Mouse (Mus musculus): ENCODE measurements around the gene Dgki.

GRCm38 (mm10) chr6:37064214-37064830, 235.7 kb downstream of the Dgki start:
- no peak for TF ChIP-seq CTCF (IDR thresholded peaks at IDR 0.05 in 2 of 3, conservative IDR thresholded peaks at IDR 0.05 in 1 of 3; ENCODE audit: control insufficient read depth in 1 of 3, insufficient read depth in 1 of 3, low read depth in 2 of 3, low read length in 3 of 3, poor library complexity in 1 of 3, severe bottlenecking in 1 of 3)
- TF ChIP-seq MAZ (IDR thresholded peaks at IDR 0.05; ENCODE audit: low read depth, low read length), result no peak
- no peak for TF ChIP-seq ZC3H11A (IDR thresholded peaks at IDR 0.05; ENCODE audit: low read depth, low read length)
- TF ChIP-seq ZMIZ1 (IDR thresholded peaks at IDR 0.05; ENCODE audit: low read depth, low read length), result no peak
- no peak for TF ChIP-seq CHD1 (IDR thresholded peaks at IDR 0.05; ENCODE audit: low read depth, low read length)
- TF ChIP-seq HCFC1 (IDR thresholded peaks at IDR 0.05; ENCODE audit: low read depth, low read length), result no peak
- no peak for TF ChIP-seq MEF2A (IDR thresholded peaks at IDR 0.05; ENCODE audit: extremely low read depth, insufficient replicate concordance, low read depth, low read length, poor library complexity, severe bottlenecking)
- TF ChIP-seq GATA1 (IDR thresholded peaks at IDR 0.05; ENCODE audit: low read depth, low read length), result no peak
- no peak for TF ChIP-seq EP300 (IDR thresholded peaks at IDR 0.05; ENCODE audit: low read depth in 1 of 2, low read length in 2 of 2)
- no peak for TF ChIP-seq POLR2A (IDR thresholded peaks at IDR 0.05; ENCODE audit: control insufficient read depth in 1 of 2, insufficient read depth in 1 of 2, low read depth in 1 of 2, low read length in 2 of 2, poor library complexity in 1 of 2)
- no peak for TF ChIP-seq ETS1 (IDR thresholded peaks at IDR 0.05; ENCODE audit: low read depth, low read length)
- no peak for TF ChIP-seq NRF1 (IDR thresholded peaks at IDR 0.05; ENCODE audit: insufficient read depth, low read depth, low read length, poor library complexity, severe bottlenecking)
- no peak for TF ChIP-seq RCOR1 (IDR thresholded peaks at IDR 0.05; ENCODE audit: low read depth, low read length)
